Mouse (Mus musculus): ENCODE data around the gene G6pc. TPM values are rescaled to one million over a fixed set of nuclear protein-coding genes. Genes with fewer than 3 reads are reported as not detected.
"Not testable (repeated sequence)": the region's sequence is repeated elsewhere in the genome, so short reads cannot be mapped to it uniquely, and the experiment has no call there.

G6pc gene
- not detected in 2 replicates for polyA plus RNA-seq (2015; fragmentation: Nextera tagmentation; extraction: Ambion mirVana)

GRCm38 (mm10) chr11:101367326-101367935 is at the start of gene G6pc:
G6pc (plus strand) TSS chr11:101367561.
- Histone ChIP-seq H3K9me3 (no peaks in the 10 kb centered on the region), H3K4me1 (no peaks in the 10 kb centered on the region), H3K4me3 (no peak within 1 kb of the TSS), H3K36me3 (replicated peaks) (no peaks in the 10 kb centered on the region), H3K27ac (no peak within 1 kb of the TSS), H3K4me2 (no peak within 1 kb of the TSS), H3K27me3 (replicated peaks) (no peaks in the 10 kb centered on the region), H3K9ac (no peak within 1 kb of the TSS)
- ATAC-seq (replicated peaks) = no peak
- WGBS = 92% methylated on average over 8 of the region's 8 CpGs

- Histone ChIP-seq H3K27me3 (replicated peaks) (no peaks in the 10 kb centered on the region), H3K27ac (no peak overlapping the region), H3K9me3 (no peaks in the 10 kb centered on the region), H3K9ac (no peak overlapping the region), H3K36me3 (replicated peaks) (peaks cover 46% of the 10 kb centered on the region), H3K4me3 (no peak overlapping the region), H3K4me1 (no peaks in the 10 kb centered on the region), H3K4me2 (no peak overlapping the region)
- 10% methylated on average over 4 of the region's 4 CpGs for WGBS
- peak; percentile 70 for ATAC-seq (replicated peaks)
Measured at GRCm38 (mm10) chr11:101323609-101324008, 43.8 kb upstream of the G6pc start.

DNA sequence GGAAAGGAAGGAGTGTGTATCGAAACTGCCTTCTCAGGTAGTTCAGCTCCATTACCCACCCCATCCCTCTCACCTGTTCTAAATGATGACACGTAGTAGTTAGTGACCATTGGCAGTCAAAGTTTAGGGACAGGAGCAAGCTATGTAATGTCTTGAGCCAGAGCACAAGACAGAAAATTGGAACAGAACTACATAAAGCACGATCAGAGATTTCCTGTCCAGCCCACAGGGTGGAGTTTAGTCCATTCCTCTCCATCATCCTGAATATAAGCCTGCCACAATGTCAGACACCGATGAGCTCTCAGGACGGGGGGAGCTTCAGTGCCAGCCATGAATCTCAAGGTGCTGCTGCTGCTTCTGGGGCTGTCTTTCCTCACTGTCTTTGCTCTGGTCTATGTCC is 42.6 kb upstream of the G6pc start, which contains the start of gene Aoc2:
Aoc2 (plus strand) TSS at position 301 of the 400 bp plus-strand sequence.
- Histone ChIP-seq H3K4me2 (no peak within 1 kb of the TSS), H3K9ac (no peak within 1 kb of the TSS), H3K4me1 (no peaks in the 10 kb centered on the region), H3K4me3 (no peak within 1 kb of the TSS), H3K36me3 (replicated peaks) (peaks cover 37% of the 10 kb centered on the region), H3K9me3 (no peaks in the 10 kb centered on the region), H3K27ac (no peak within 1 kb of the TSS), H3K27me3 (replicated peaks) (no peaks in the 10 kb centered on the region)
- 95% methylated on average over 5 of the region's 5 CpGs for WGBS
- ATAC-seq (replicated peaks) = no peak

DNA sequence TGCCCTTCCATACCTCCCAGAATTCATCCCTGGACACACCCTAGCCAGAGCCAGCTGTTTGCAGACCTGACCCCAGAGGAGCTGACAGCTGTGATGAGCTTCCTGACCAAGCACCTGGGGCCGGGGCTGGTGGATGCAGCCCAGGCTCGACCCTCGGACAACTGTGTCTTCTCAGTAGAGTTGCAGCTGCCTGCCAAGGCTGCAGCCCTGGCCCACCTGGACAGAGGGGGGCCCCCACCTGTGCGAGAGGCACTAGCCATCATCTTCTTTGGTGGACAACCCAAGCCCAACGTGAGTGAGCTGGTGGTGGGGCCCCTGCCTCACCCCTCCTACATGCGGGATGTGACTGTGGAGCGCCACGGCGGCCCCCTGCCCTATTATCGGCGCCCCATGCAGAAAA is 42.2 kb upstream of the G6pc start:
- H3K9ac ChIP-seq; H3K4me3 ChIP-seq; H3K27me3 ChIP-seq (replicated peaks); H3K9me3 ChIP-seq; H3K4me2 ChIP-seq; H3K27ac ChIP-seq; H3K4me1 ChIP-seq: not testable (repeated sequence)
- WGBS = 92% methylated on average over 11 of the region's 11 CpGs
- H3K36me3 ChIP-seq (replicated peaks) = peaks cover 33% of the 10 kb centered on the region
- ATAC-seq (replicated peaks) = peak; percentile 33; the same call in 1 of the 2 replicates

- H3K4me2 ChIP-seq = no peak overlapping the region
- no peaks in the 10 kb centered on the region for H3K4me1 ChIP-seq
- H3K27ac ChIP-seq = no peak overlapping the region
- no peaks in the 10 kb centered on the region for H3K27me3 ChIP-seq (replicated peaks)
- ATAC-seq (replicated peaks) = no peak
- peaks cover 23% of the 10 kb centered on the region for H3K36me3 ChIP-seq (replicated peaks)
- no peaks in the 10 kb centered on the region for H3K9me3 ChIP-seq
- H3K4me3 ChIP-seq = no peak overlapping the region
- 86% methylated on average over 11 of the region's 11 CpGs for WGBS
- H3K9ac ChIP-seq = no peak overlapping the region
Measured at GRCm38 (mm10) chr11:101326147-101326546, 41.2 kb upstream of the G6pc start.

DNA sequence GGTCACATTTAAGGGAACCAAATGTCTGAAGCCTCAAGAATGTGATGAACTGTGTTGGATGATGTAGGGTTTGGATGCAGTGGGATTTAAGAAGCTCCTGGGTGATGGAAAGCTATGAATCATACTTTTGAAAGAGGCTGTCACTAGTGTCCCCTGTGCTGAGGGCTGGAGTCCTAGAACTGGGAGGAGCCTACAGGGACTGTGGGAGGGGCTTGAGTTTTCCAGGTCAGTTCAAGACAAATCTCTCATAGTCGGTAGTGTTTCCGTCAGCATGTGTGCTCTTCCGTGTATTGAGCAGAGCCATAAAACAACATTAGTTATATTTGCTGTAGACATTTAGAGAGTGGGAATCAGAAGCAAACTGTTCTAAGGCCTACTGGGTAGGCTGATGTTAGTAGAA is 40.0 kb upstream of the G6pc start:
- H3K27ac ChIP-seq = no peak overlapping the region
- WGBS = 54% methylated on average over 3 of the region's 3 CpGs

GRCm38 (mm10) chr11:101328941-101329635 is 38.3 kb upstream of the G6pc start:
- Histone ChIP-seq H3K9me3 (no peaks in the 10 kb centered on the region), H3K4me1 (no peaks in the 10 kb centered on the region), H3K4me3 (no peak overlapping the region), H3K27ac (no peak overlapping the region), H3K4me2 (no peak overlapping the region), H3K36me3 (replicated peaks) (peaks cover 6% of the 10 kb centered on the region; the same call in 1 of the 2 replicates), H3K27me3 (replicated peaks) (no peaks in the 10 kb centered on the region), H3K9ac (no peak overlapping the region)
- ATAC-seq (replicated peaks) = no peak
- WGBS = 83% methylated on average over 6 of the region's 6 CpGs

More for the DNA sequence above, 40.0 kb upstream of the G6pc start:
- no peaks in the 10 kb centered on the region for H3K4me1 ChIP-seq
- H3K9ac ChIP-seq = no peak overlapping the region
- H3K4me2 ChIP-seq = no peak overlapping the region
- no peak overlapping the region for H3K4me3 ChIP-seq
- H3K36me3 ChIP-seq (replicated peaks) = peaks cover 15% of the 10 kb centered on the region; the same call in 1 of the 2 replicates
- no peaks in the 10 kb centered on the region for H3K9me3 ChIP-seq
- H3K27me3 ChIP-seq (replicated peaks) = no peaks in the 10 kb centered on the region
- no peak for ATAC-seq (replicated peaks)

DNA sequence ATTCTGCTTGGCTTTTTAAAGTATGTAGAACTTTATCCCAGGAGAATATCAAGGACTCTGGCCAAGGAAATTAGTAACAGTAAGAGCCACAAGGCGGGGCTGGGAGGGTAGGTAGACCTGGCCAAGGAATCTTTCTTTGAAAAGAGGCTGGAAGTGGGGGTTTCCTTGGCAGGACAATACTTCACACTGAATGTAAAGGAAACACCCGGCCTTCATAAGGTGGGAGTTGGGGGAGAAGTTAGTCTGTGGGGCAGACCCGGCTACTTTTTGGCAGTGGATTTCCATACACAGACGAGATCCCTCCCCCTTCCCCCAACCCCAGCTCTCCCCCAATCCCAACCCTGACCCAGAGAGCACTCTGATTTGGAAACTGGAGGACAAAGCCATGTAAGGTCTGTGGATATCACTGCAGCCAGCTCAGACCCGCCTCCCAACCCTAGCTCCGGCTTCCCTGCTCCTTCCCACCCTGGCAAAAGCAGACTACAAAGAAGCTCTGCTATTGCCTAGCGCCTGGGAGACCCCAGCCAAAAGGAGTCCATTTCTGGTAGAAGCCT is 36.9 kb upstream of the G6pc start, which contains the start of gene Aoc3:
Aoc3 (plus strand) TSS at position 235 of the 554 bp plus-strand sequence.
- Histone ChIP-seq H3K4me2 (no peak within 1 kb of the TSS), H3K4me3 (no peak within 1 kb of the TSS), H3K4me1 (no peaks in the 10 kb centered on the region), H3K27me3 (replicated peaks) (no peaks in the 10 kb centered on the region), H3K27ac (no peak within 1 kb of the TSS), H3K9me3 (no peaks in the 10 kb centered on the region), H3K36me3 (replicated peaks) (0 out of 2 replicates have a peak, but pooled peaks cover 5% of the 10 kb centered on the region), H3K9ac (no peak within 1 kb of the TSS)
- 73% methylated on average over 7 of the region's 7 CpGs for WGBS
- ATAC-seq (replicated peaks) = no peak

GRCm38 (mm10) chr11:101330961-101331360 is 36.4 kb upstream of the G6pc start:
- not testable (repeated sequence) for H3K4me3 ChIP-seq; H3K4me2 ChIP-seq; H3K27me3 ChIP-seq (replicated peaks); H3K9ac ChIP-seq; ATAC-seq (replicated peaks); H3K36me3 ChIP-seq (replicated peaks); H3K27ac ChIP-seq; H3K4me1 ChIP-seq; H3K9me3 ChIP-seq
- WGBS = 82% methylated on average over 6 of the region's 6 CpGs

DNA sequence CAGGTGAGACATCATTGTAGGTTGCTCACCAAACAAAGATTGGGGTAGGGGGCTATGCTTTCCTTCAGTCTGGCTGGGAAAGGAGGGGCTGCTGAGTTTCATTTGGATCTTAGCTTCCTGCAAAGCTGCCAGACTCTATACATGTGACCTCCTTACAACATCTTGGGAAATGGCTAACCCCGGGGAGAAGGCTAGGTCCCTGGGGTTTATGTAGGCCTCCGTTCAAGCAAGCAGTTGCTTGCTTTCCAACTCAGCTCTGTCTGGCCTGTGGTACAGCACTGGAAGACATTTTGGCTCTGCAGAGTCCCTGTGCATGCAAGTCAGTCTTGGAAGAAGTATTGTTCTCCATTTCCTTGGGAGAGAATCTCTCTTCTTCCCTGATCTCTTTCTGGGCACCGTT is 34.8 kb upstream of the G6pc start:
- no peak for ATAC-seq (replicated peaks)
- Histone ChIP-seq H3K9me3 (no peaks in the 10 kb centered on the region), H3K4me2 (no peak overlapping the region), H3K4me1 (peaks cover 4% of the 10 kb centered on the region), H3K36me3 (replicated peaks) (no peaks in the 10 kb centered on the region), H3K9ac (no peak overlapping the region), H3K4me3 (no peak overlapping the region), H3K27ac (no peak overlapping the region), H3K27me3 (replicated peaks) (no peaks in the 10 kb centered on the region)
- WGBS = 89% methylated on average over 3 of the region's 3 CpGs

- no peak overlapping the region for H3K27ac ChIP-seq
- no peaks in the 10 kb centered on the region for H3K36me3 ChIP-seq (replicated peaks)
- ATAC-seq (replicated peaks) = no peak
- no peaks in the 10 kb centered on the region for H3K27me3 ChIP-seq (replicated peaks)
- H3K4me1 ChIP-seq = peaks cover 13% of the 10 kb centered on the region
- no peak overlapping the region for H3K9ac ChIP-seq
- H3K9me3 ChIP-seq = no peaks in the 10 kb centered on the region
- H3K4me2 ChIP-seq = no peak overlapping the region
- 21% methylated on average over 10 of the region's 10 CpGs for WGBS
- no peak overlapping the region for H3K4me3 ChIP-seq
Measured at GRCm38 (mm10) chr11:101334023-101334422, 33.3 kb upstream of the G6pc start.

DNA sequence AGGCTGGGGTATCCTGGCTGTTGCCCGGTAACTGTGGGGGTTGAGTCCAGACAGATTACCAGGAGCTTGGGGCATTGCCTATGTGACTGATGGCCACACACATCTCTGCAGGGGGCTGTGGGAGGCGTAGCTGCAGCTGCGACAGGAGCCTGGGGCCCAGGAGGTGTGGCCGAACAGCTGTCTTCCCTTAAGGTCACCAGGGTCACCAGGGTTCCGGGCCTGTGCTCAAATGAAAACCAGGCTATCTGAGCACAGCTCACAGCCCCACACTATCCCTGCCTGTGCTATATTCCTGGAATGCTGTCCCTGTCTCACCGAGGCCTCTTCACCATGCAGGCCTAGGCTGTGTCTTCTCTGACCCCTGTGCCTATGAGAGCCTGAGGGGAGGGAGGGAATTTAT is 32.8 kb upstream of the G6pc start:
- H3K27ac ChIP-seq = no peak overlapping the region
- H3K9ac ChIP-seq = no peak overlapping the region
- WGBS = 6% methylated on average over 6 of the region's 6 CpGs
- H3K27me3 ChIP-seq (replicated peaks) = no peaks in the 10 kb centered on the region
- peaks cover 13% of the 10 kb centered on the region for H3K4me1 ChIP-seq
- no peak overlapping the region for H3K4me3 ChIP-seq
- no peaks in the 10 kb centered on the region for H3K36me3 ChIP-seq (replicated peaks)
- no peaks in the 10 kb centered on the region for H3K9me3 ChIP-seq
- ATAC-seq (replicated peaks) = no peak
- H3K4me2 ChIP-seq = no peak overlapping the region

Data from midbrain, embryonic 15.5 days (tissue).